15 mouse cellular contexts compared by ENCODE assay signal in genomic region chr6:37740982-37741889, GRCm38 (mm10).
A peak's percentile ranks its signal among the peaks of the same experiment; 100 is the strongest.
DNase-seq lines count a peak whose midpoint lies in the region; ATAC-seq and TF ChIP-seq lines count a peak whose summit lies in the region.
"Had no signal": no experiment of that assay in that cellular context is flagged by ENCODE, and none has a peak within 500 bp of the region (broad histone marks: within the 10 kb centered on the region; RNA-seq: fewer than 3 reads in every experiment).

No protein-coding gene starts in this region.

- 66% methylated on average over 14 of the region's 14 CpGs for WGBS in lung, adult 2 months
- 74% methylated on average over 14 of the region's 14 CpGs for WGBS in stomach, postnatal 0 days

- no peak overlapping the region for H3K4me3 ChIP-seq in lung, adult 2 months (replicated peaks; ENCODE audit: extremely low read depth, low read depth, low read length)
- H3K4me3 ChIP-seq in stomach, postnatal 0 days (ENCODE audit: low read depth, low read length): no peak overlapping the region
- H3K4me3 ChIP-seq: heart, embryonic 12.5 days; neural tube, embryonic 15.5 days had no signal

- H3K27ac ChIP-seq in stomach, postnatal 0 days (replicated peaks): no peak overlapping the region
- H3K27ac ChIP-seq: liver, embryonic 14.5 days; neural tube, embryonic 15.5 days had no signal

- no peak for TF ChIP-seq EP300 in stomach, postnatal 0 days (optimal IDR thresholded peaks at IDR 0.05)

- no peak for TF ChIP-seq CTCF in lung, adult 2 months (IDR thresholded peaks at IDR 0.05; ENCODE audit: insufficient read depth, low read length)
- no peak for TF ChIP-seq CTCF in stomach, postnatal 0 days (IDR thresholded peaks at IDR 0.05; ENCODE audit: low read depth)

- H3K9ac ChIP-seq in stomach, postnatal 0 days (ENCODE audit: low read length): no peak overlapping the region
- H3K9ac ChIP-seq: heart, embryonic 12.5 days; liver, embryonic 14.5 days; neural tube, embryonic 15.5 days had no signal

- peak; percentile 5 for DNase-seq in left cerebral cortex, postnatal 4 days
- DNase-seq in left cerebral cortex, postnatal 10 days (ENCODE audit: extremely low spot score in 1 of 2, low spot score in 2 of 2): no peak
- peak; percentile 57 to 63 for DNase-seq in kidney, adult 8-10 months
- DNase-seq in lung, adult 2 months: peak; percentile 40
- DNase-seq in lung, postnatal 4 days: peak; percentile 53 to 63
- no peak for DNase-seq in adrenal gland, postnatal 4 days (ENCODE audit: low spot score in 2 of 2)
- DNase-seq in stomach, postnatal 0 days (ENCODE audit: low spot score): no peak
- no peak for DNase-seq in neural tube, embryonic 10.5 days (ENCODE audit: extremely low spot score, low spot score)
- DNase-seq: heart, postnatal 4 days; layer of hippocampus, postnatal 36 days; right cerebral cortex, adult 18-20 months had no signal

- H3K27me3 ChIP-seq in stomach, postnatal 0 days (ENCODE audit: control insufficient read depth, insufficient read depth, low read length): no peaks in the 10 kb centered on the region
- H3K27me3 ChIP-seq: heart, embryonic 12.5 days; neural tube, embryonic 15.5 days had no signal

- no peaks in the 10 kb centered on the region for H3K36me3 ChIP-seq in stomach, postnatal 0 days (ENCODE audit: control insufficient read depth, insufficient read depth, low read length)
- H3K36me3 ChIP-seq: G1E; heart, embryonic 12.5 days; neural tube, embryonic 15.5 days had no signal

- intact Hi-C loops in left cerebral cortex, postnatal 4 days (cut with DNase I): no loop called here
- intact Hi-C loops in left cerebral cortex, postnatal 10 days (cut with DNase I): no loop called here

- ATAC-seq in stomach, postnatal 0 days (ENCODE audit: low FRiP score, low TSS enrichment): no peak

- H3K4me2 ChIP-seq in stomach, postnatal 0 days (replicated peaks; ENCODE audit: low read depth): no peak overlapping the region
- H3K4me2 ChIP-seq: heart, embryonic 12.5 days; neural tube, embryonic 15.5 days had no signal

- H3K4me1 ChIP-seq in lung, adult 2 months (ENCODE audit: control insufficient read depth, insufficient read depth, low read length): no peaks in the 10 kb centered on the region
- no peaks in the 10 kb centered on the region for H3K4me1 ChIP-seq in stomach, postnatal 0 days (replicated peaks; ENCODE audit: control insufficient read depth, insufficient read depth)
- H3K4me1 ChIP-seq: heart, embryonic 12.5 days; neural tube, embryonic 15.5 days had no signal

- H3K9me3 ChIP-seq in stomach, postnatal 0 days (ENCODE audit: control insufficient read depth, low read length): no peaks in the 10 kb centered on the region

- TF ChIP-seq POLR2A in lung, adult 2 months (IDR thresholded peaks at IDR 0.05; ENCODE audit: borderline replicate concordance, extremely low read depth, low read depth, low read length): no peak

Comparison
In these comparisons a context has a peak if more than half of its experiments do, and no peak if none do; other contexts are left out.
1. DNase-seq: peak in left cerebral cortex, postnatal 4 days (single experiment), kidney, adult 8-10 months (2 of 2), lung, adult 2 months (single experiment) and lung, postnatal 4 days (2 of 2); none in left cerebral cortex, postnatal 10 days (0 of 2), adrenal gland, postnatal 4 days (0 of 2), stomach, postnatal 0 days (single experiment) and neural tube, embryonic 10.5 days (single experiment).